Mouse (Mus musculus) megakaryocyte, embryonic 14.5 days (primary cell): ENCODE data around the gene Ppp1r9a.

Experiments
- FLI1 ChIP-seq: IDR thresholded peaks from 2 replicates; pipeline ENCODE4 v1.6.1; 2012; ENCODE audit warnings: low read length, inconsistent platforms, mixed read lengths
- GATA1 ChIP-seq: IDR thresholded peaks from 3 replicates; pipeline ENCODE4 v1.6.1; 2012; ENCODE audit warnings: mixed read lengths, low read length, inconsistent platforms, borderline replicate concordance

GRCm38 (mm10) chr6:4903325-4904054, 773 bp downstream of the Ppp1r9a start:
- TF ChIP-seq FLI1 (no peak), GATA1 (no peak)
